Mouse (Mus musculus) retina, embryonic 14.5 days (tissue): ENCODE data around the gene Mutyh.

Experiments used
- DNase-seq: peaks from one replicate; pipeline ENCODE4 v3.0.0-alpha.2; 2015; ENCODE audit warnings: low spot score

The Mutyh gene

DNA sequence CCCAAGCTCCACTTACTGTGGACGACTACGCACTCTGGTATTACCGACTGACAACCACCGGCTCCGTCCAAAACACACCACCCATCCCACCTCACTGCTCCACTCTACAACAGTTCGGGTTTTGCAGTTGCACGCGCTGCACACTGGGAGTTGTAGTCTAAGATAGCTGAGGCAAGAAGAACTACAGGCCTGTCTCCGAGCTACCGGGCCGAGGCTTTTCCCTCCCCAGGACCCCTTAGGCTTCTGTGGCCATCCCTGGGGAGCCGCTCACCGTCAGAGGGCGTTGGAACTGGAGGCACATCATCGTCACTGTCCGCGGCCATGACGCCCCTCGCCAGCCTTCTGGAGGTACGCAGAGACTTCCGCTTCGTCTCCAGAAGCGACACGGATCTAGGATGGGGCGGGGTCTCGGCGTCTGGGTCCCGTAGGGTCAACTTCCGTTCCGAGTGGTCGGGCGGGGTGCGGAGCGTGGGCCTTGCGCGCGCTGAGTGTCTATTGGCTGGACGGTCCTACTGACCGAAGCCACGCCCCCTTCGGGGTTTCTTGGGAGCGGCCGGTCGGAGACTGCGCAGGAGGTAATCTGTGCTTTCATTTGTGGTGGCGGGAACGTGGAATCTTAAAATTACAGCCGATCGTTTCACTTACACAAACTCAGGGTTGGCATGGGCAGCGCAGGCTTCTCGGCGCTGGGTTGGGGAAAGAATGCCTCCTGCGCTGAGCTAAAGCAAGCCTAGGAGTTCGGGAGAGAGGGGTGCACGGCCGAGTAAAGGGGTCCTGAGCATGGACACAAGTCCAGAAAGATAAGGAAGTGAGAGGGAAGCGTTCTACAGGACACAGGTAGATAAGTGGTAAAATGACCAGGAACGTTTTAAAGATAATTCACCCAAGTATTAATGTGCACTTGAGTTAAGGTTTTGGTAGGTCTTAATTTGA lies at the start of gene Mutyh, which contains the start of gene Toe1:
Mutyh (plus strand) TSS at position 527 of the 933 bp plus-strand sequence.
Toe1 (minus strand) TSS at position 444 of the 933 bp plus-strand sequence.
- DNase-seq = peak; percentile 100

DNA sequence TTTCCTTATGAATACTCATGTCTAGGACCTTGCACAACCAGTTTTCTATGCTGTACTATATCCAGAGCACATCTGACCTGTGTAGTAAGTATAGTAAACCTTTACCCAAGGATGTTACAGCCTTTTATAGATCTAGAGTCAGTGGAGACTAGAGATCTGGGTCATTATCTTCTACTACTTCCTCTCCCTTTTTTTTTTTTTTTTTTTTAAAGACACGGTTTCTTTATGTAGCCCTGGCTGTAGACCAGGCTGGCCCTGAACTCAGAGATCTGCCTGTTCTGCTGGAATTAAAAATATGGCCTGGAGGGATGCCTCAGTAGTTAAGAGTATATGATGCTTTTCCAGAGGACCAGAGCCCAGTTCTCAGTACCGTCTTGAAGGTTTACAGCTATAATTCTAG lies 45.6 kb upstream of the Mutyh start:
- DNase-seq = no peak

DNA sequence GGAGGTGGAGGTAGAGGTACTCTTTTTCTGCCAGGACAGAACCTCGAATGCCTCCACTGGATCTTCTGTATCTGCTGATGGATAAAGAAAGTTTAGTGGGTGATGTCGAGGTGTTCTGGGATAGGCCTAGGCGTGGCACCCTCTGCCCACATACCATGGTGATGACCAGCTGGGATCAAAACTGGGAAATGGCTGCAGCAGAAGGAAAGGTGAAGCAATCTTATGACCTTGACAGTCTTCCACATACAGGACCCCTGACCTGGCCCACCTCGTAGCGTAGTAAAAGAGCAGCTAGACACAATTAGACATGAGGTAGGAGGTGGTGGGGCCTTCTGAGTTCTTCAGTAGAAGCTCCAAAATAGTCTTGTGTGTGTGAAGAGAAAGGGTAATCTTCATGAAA lies 43.5 kb upstream of the Mutyh start:
- DNase-seq = no peak

DNA sequence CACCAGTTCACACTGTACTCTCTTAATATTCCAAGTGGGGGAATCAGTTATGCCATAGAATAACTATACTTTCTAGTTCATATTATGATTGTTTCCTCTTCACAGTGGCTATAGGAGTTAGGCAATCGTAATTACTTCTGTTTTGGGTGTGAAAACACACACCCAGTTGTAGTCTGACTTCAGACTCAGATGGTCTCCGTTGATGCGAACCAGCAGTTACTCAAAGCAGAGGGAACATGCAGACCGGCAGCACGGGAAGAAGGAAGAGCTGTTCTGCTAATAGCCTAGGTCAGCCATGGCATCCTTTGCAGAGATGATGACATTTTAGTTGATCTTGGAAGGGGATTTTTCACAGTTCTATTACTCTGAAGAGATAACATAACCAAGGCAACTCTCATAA lies 39.0 kb upstream of the Mutyh start:
- DNase-seq = no peak

DNA sequence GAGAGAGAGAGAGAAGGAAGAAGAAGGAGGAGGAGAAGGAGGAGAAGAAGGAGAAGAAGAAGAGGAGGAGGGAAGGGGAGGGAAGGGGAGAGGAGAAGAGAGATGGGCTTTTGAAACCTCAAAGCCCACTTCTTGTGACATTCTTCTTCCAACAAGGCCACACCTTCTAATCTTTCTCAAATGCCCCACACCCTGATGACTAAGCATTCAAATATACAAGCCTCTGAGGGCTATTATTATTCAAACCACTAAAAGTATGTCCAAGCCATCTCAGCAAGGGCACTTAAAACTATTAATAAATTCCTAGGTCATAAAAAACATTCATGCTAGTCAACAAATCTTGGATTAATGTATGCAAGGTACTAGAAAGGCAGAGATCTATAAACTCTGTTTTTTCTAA lies 38.5 kb upstream of the Mutyh start:
- DNase-seq = no peak

DNA sequence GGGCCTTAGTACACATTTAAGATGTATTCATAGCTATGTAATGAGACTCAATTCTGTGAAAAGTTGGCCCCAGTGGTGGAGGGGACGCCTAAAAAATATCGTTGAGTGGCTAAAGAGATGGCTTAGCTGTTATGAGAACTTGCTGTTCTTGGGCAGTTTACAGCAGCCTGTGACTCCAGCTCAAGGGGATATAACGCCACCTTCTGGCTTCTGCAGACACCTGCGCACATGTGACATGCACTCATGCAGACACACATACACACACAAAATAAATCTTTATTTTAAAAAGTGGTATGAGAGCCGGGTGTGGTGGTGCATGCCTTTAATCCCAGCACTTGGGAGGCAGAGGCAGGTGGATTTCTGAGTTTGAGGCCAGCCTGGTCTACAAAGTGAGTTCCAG lies 31.1 kb upstream of the Mutyh start:
- DNase-seq = no peak

DNA sequence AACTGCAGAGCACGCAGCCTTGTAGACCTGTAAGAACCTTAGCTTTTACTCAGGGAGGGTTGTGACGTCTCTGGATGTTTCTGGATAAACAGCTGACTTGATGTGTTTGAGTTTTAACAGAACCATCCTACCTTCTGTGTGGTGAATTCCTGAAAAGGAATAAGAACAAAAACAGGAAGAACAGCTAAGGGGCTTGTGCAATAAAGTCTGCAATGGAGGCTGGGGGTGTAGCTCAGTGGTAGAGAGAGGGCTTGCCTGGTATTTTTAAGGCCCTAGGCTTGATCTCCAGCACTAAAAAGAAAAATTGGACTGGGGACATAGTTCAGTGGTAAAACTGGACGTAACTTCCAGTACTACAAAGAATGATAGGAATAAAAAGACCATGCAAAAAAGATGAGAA lies 30.4 kb upstream of the Mutyh start:
- no peak for DNase-seq

DNA sequence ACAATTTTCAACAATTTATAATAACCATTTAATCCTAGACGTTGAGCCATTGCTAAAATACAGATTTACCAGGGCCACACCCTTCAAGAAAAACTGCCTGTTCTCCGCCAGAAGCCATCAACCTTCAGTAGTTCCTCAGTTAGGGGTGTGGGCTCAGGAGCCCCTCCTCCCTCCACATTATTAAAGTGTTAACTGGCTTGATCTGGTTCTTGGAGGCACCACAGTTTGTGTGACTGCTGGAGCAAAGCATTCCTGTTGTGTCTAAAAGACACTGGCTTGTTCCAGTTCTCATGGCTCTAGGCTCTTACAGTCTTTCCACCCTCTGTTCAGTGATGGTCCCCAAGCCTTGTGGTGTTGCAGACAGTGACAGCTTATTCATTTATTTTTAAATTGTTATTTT lies 27.0 kb upstream of the Mutyh start:
- no peak for DNase-seq

DNA sequence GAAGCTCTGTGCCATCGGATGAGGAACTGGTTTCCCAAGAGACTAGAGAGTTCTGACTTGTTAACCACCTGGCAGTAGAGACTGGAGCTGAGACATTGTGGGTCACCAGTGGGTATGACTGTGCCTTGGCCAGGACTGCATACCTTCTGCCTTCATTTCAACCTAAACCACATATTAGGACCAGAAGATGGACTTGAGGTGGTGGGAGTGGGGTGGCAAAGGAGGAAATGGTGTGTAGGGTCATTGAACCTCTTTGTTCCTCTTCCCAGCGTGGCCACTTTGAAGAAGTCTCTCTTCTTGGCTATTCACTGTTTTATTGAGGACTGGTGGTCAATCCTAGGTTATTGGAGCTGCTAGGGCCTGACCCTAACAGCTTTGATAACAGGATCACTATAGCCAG lies 26.2 kb upstream of the Mutyh start:
- no peak for DNase-seq

DNA sequence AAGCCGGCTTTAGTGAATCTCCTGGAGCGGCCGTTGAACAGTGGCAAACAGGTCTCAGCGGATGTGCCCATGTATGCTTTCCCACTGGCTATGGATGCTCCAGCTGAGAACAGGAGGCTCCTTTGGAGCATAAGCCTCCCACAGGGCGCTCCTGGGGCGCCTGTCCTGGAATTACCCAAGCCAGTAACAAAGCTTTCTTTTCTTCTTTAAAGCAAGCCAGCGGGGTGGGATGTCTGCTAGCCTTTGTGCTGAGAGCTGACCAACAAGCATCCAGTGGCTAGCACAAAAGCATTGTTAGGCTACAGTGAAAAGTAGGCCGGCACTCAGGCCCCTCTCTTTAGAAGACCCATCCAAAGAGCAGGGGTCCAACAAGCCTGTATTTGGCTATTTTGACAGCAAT lies 25.4 kb upstream of the Mutyh start:
- peak; percentile 63 for DNase-seq

DNA sequence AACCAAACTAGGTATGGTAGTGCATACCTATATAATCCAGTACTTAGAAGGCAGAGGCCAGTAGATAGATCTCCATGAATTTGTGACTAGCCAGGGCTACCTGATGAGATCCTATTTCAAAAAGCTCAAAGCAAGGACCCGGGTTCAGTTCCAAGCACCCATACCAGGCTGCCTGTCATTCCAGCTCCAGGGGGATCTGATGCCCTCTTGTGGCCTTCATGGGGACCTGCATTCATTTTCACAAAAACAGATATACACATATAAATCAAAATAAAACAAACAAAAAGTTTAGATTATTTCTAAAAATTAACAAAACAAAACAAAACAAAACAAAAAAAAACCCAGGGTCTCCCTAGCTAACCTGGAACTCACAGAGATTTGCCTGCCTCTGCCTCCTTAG lies 20.9 kb upstream of the Mutyh start:
- DNase-seq = no peak

DNA sequence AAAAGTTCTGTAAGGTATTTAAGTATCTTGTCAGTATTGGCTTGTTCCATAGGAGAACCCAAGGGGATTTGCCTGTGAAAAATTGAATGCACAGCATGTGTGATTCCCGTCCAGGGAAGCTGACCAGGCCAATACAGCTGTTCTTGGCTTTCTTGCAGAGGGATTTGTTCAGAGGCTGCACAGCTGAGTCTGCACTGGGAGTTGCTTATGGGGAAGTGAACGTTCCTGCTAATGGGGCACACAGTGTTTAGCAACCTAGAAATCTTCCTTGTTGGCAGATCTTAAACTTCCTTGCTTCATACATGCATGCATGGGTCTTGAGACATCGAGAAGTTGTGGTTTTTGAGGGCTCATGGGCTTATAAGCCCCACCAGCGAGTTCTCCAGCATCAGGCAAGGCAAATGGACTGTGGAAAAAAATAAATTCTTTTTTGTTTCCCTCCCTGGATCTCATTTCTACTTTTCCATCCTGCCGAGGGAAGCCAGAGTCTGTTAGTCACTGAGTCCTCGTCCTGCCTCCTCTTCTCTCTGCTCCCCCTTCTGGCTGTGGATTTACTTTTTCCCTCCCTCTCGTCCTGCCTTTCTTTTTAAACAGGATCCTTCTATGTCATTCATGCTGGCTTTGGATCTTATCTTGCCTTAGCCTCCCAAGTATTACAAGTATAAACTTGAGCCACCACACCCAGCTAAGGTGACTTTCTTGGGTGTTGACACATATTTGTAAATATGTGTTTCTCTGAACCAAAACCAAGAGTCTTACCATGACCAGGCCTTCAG lies 19.4 kb upstream of the Mutyh start:
- no peak for DNase-seq

DNA sequence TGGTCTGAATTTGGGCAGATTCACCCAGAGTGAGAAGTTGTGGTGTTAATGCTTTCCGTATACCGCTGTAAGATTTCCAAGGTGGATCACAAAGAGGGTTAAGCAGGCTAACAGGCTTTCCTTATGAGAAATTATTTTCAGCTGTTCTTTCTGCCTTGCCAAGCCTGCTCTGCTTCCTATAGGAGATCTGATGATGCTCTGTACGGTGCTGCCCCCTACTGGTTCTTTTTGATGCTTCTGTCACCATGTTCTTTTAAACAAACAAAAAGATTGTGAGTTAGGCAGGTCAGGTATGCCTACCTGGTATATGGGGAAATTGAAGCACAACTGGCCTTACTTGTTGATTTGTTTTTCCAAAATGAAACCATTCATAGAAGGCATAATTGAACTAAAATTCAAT lies 18.6 kb upstream of the Mutyh start:
- peak; percentile 98 for DNase-seq

DNA sequence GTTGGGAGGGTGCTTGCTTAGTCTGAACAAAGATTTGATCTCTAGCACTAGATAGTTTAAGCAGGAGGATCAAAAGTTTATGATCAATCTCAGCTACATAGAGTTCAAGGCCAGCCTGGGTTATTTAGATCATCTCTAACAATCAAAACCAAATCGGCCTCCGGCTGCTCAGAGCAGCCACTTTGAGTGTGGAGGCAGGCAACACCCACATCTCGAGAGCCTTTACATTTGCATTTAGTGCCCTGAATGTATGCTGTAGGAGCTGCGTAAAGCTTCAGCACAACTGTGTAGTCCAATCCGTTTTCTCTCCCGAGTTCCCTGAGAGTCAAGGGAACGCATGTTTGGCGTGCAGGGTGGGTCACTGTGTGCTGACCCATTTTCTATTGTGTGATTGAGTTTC lies 15.1 kb upstream of the Mutyh start:
- no peak for DNase-seq

DNA sequence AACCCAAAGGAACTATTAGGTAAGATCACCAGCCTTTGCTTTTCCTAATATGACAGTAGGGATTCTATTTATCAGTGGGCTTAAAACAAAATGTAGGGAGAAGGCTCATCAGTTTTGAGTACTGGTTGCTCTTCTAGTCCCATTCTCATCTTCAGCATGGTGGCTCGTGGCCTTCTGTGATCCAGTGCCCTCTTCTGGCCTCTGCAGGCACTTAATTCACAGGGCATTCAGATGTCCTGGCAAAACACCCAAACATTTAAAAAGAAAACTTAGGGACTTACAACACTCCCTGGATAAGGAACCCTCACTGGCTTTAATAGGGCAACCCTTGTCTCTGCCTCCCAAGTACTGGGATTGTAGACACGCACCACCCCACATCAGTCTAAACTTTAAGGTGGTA lies 13.2 kb upstream of the Mutyh start:
- no peak for DNase-seq

DNA sequence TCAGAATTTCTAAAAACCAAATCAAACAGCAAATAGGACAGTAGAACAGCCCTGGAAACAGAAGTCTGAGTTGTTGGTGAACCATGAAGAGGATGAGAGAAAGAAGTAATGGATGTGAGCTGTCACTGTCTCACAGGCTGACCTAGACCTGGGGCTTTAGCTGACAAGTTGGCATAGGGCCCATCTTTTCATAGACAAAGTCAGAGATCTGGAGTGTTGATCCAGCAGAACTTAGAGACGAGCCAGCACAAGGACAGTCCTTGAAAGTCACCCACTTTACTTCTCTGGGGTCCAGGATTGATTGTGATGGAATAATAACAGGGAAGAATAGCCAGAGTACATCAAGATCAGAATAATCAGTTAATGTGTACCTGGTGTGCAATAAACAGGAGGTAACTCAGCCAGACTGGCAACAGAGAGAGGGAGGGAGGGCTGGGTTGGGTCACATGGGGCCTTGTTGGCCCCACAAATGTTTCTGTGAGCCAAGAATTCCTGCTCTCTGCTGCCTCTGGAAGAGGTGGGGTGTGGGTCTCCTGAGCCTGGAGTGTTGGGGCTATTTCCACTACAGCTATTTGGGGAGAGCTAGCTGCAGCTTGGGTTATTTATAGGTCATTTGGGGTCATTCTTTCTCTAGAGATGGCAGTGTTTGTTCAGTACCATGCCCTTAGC lies 10.9 kb upstream of the Mutyh start:
- no peak for DNase-seq

DNA sequence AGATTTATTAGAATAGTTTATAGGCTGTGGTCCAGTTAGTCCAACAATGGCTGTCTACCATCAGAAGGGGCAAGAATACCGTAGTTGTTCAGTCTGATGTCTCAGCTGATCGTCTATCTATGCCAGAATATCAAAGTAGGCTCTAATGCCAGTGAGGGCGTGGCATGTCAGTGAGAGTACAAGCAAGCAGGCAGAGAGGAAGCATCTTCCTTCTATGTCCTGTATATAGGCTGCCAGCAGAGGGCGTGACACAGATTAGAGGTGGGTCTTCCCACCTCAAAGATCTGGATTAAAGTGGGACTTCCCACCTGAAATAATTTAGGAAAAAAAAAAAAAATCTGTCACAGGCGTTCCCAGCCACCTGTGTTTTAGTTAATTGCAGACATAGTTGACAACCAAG lies 7.6 kb upstream of the Mutyh start:
- peak; percentile 63 for DNase-seq

DNA sequence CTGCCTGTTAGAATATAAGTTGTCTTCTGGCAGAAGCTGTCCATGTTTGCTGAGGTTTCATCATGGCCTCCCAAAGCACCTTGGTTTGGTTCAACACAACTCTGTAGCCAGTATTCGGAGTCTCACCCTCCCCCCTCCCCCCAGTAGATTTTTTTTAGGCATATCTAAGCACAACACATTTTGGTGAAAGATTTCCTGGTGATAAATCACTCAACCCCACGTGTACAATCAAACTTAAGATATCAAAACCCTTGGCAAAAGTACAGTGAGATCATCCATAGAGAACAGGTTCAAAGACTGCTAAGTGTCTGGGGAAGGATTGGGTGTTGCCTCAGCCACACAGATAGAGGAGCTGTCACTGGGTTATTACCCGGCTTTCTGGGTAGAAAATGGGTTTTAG lies 3.5 kb downstream of the Mutyh start:
- no peak for DNase-seq

DNA sequence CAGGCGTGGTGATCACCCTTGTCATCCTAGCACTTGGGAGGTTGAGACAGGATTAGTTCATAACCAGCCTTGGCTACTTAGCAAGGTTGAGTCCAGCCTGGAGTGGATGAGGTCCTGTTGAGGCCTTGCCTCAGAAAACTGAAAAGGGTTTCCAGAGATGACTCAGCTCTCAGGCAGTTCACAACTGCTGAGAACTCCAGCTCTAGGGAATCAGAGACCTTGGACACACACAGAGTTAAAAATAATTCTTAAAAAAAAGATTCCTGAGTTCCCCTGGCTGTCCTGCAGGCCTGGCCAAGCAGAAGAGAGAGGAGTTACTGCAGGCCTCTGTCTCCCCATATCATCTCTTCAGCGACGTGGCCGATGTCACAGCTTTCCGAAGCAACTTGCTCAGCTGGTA lies 7.8 kb downstream of the Mutyh start:
- no peak for DNase-seq

DNA sequence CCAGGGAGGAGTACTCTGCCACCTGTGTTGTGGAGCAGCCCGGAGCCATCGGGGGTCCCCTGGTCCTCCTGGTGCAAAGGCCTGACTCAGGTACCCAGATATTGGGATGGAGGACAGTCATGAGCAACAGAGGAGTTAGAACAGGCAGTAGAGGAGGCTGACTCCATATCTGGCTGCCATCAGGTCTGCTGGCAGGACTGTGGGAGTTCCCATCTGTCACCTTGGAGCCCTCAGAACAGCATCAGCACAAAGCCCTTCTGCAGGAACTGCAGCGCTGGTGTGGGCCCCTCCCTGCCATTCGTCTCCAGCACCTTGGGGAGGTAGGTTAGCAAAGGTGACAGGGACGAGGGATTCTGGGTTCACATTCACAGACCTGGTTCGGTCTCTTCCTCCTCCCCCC lies 10.0 kb downstream of the Mutyh start:
- DNase-seq = no peak

DNA sequence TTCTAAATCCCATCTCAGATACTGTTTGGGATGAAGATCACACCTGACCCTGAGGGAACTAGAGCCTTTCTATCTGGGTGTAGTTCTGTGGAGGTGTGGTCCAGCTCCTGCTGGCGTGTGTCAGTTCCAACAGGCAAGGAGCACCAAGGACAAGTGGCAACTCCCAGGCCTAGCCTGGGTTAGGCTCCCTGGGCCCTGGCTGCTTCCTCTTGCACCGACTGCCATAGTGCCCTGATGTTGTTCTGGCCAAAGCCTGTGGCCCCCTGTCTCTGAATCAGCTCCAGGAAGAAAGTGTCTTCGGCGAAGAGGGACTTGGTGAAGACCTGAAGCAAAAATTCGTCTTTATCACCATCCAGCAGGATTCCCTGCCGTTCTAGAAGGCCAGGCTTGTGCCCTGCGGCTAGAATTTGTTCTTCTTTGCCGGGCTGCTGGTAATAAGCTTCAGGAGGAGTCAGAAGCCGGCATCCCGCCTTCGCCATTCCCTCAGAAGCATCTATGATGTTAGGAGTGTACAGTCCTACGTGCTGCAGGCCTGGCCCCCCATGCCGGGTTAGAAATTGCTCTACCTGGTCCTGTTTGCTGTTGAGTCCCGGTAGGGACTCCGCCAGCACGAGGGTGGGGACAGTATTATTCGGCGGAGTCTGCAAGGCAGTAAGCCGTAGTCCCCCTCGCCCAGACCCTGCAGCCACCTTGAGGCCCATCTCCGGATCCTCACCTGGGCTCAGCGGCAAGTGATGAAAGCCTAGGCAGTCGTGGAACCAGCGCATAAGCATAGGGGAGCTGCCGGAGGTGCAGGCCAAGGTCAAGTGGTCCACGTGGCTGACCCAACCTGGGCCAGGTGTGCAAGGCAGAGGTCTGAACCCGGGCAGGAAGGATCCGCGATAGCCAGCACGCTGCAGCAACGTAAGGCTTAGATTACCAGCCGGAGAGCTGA lies 12.7 kb downstream of the Mutyh start:
- DNase-seq = no peak
